Mouse (Mus musculus): Measurements from ENCODE around the gene Ppib. TPM values are rescaled to one million over a fixed set of nuclear protein-coding genes. Genes with fewer than 3 reads are reported as not detected.
A peak's percentile ranks its signal among the peaks of the same experiment; 100 is the strongest.

Ppib gene
- total and polyA plus RNA-seq, 2 experiments from 2014 or later: 223 to 395 TPM

DNA sequence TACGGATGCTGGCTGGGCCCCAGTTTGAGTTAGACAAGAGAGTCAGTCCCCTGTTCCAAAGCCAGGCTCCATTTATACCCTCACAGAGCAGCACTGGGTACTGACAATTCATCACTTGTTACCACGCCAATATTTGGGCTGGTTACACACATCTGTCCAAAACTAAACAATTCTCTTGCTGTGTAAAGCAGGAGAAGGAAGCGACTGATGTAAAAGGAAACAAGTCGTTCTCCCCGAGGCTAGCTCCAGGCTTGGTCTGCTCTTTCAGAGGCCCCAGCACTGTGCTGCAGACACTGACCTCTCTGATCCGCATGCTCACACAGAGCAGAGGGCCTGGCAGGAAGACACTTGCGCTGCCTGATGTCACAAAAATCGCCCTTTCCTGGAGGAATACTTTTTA is 41.6 kb downstream of the Ppib start:
- WGBS: 75% methylated on average over 8 of the region's 8 CpGs
- H3K27ac ChIP-seq: no peak overlapping the region
- TF ChIP-seq CTCF (IDR thresholded peaks at IDR 0.05; ENCODE audit: low read depth): no peak
- no peaks in the 10 kb centered on the region for H3K9me3 ChIP-seq (ENCODE audit: low read length)
- ATAC-seq (peak; percentile 59; the same call in 1 of the 2 replicates), DNase-seq (ENCODE audit: low spot score) (no peak)
- H3K27me3 ChIP-seq (ENCODE audit: insufficient read depth, low read length): no peaks in the 10 kb centered on the region
- peaks cover 57% of the 10 kb centered on the region; the same call in 1 of the 2 replicates for H3K36me3 ChIP-seq (ENCODE audit: insufficient read depth, low read length)
- no peak overlapping the region for H3K4me3 ChIP-seq (ENCODE audit: low read length)
- H3K4me2 ChIP-seq (ENCODE audit: low read depth, low read length): no peak overlapping the region
- no peak overlapping the region for H3K9ac ChIP-seq (replicated peaks; ENCODE audit: low read length)
- no peaks in the 10 kb centered on the region for H3K4me1 ChIP-seq (ENCODE audit: insufficient read depth, low read length)

DNA sequence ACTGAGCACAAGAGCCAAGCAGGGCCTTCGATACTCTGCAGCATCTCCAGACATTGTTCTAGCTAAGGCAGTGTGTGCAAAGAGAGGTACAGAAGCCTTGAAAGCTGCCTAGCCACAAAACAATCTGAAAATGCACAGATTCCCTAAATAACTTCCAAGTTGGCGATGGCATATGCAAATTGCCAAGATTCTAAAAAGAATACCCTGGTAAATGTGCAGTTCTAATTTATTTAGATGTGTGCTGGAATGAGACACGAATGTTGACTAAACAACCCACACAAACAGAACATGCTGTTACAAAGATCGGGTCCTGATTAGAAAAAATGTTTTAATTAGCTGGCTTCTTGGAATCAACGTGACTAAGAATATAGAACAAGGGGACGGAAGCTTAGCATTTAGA is 42.6 kb downstream of the Ppib start:
- no peak overlapping the region for H3K4me2 ChIP-seq (ENCODE audit: low read depth, low read length)
- H3K9ac ChIP-seq (replicated peaks; ENCODE audit: low read length): no peak overlapping the region
- H3K27me3 ChIP-seq (ENCODE audit: insufficient read depth, low read length): no peaks in the 10 kb centered on the region
- 89% methylated on average over 6 of the region's 6 CpGs for WGBS
- ATAC-seq: no peak
- H3K4me3 ChIP-seq (ENCODE audit: low read length): no peak overlapping the region
- H3K4me1 ChIP-seq (ENCODE audit: insufficient read depth, low read length): no peaks in the 10 kb centered on the region
- no peak for TF ChIP-seq CTCF (IDR thresholded peaks at IDR 0.05; ENCODE audit: low read depth)
- no peak overlapping the region for H3K27ac ChIP-seq
- H3K36me3 ChIP-seq (ENCODE audit: insufficient read depth, low read length): peaks cover 55% of the 10 kb centered on the region; the same call in 1 of the 2 replicates
- no peaks in the 10 kb centered on the region for H3K9me3 ChIP-seq (ENCODE audit: low read length)
- no peak for DNase-seq (ENCODE audit: low spot score)

DNA sequence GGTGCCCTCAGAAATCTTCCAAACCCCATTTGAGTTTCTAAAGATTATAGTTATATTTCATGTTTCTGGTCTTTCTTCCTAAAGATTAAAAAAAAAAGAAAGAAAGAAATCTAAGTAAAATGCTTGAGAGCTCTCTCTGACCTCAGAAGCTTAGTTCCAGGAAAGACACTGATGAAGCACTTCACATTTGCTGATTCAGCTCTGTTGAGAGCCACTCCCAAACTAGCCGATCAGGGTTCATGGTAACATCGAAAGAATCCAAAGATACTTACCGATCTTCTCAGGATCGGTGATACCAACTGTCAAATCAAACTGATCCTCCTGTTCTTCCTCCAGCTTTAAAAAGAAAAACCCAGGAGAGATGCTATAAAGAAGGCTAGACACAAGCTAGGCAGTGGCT is 44.6 kb downstream of the Ppib start:
- Histone ChIP-seq H3K36me3 (ENCODE audit: insufficient read depth, low read length) (peaks cover 50% of the 10 kb centered on the region; the same call in 1 of the 2 replicates), H3K27ac (no peak overlapping the region)
- WGBS: 93% methylated on average over 4 of the region's 4 CpGs

GRCm38 (mm10) chr9:66105168-66105567 is 45.1 kb downstream of the Ppib start:
- no peak overlapping the region for H3K4me2 ChIP-seq (ENCODE audit: low read depth, low read length)
- TF ChIP-seq CTCF (IDR thresholded peaks at IDR 0.05; ENCODE audit: low read depth): no peak
- WGBS: 86% methylated on average over 8 of the region's 8 CpGs
- H3K4me1 ChIP-seq (ENCODE audit: insufficient read depth, low read length): no peaks in the 10 kb centered on the region
- no peak overlapping the region for H3K4me3 ChIP-seq (ENCODE audit: low read length)
- no peaks in the 10 kb centered on the region for H3K27me3 ChIP-seq (ENCODE audit: insufficient read depth, low read length)
- DNase-seq (ENCODE audit: low spot score) (no peak), ATAC-seq (no peak)
- peaks cover 46% of the 10 kb centered on the region; the same call in 1 of the 2 replicates for H3K36me3 ChIP-seq (ENCODE audit: insufficient read depth, low read length)
- no peaks in the 10 kb centered on the region for H3K9me3 ChIP-seq (ENCODE audit: low read length)
- H3K27ac ChIP-seq: no peak overlapping the region
- no peak overlapping the region for H3K9ac ChIP-seq (replicated peaks; ENCODE audit: low read length)

More for the DNA sequence above, 44.6 kb downstream of the Ppib start:
- ATAC-seq: no peak
- H3K4me2 ChIP-seq (ENCODE audit: low read depth, low read length): no peak overlapping the region
- DNase-seq (ENCODE audit: low spot score): no peak
- H3K27me3 ChIP-seq (ENCODE audit: insufficient read depth, low read length): no peaks in the 10 kb centered on the region
- no peak overlapping the region for H3K4me3 ChIP-seq (ENCODE audit: low read length)
- no peaks in the 10 kb centered on the region for H3K4me1 ChIP-seq (ENCODE audit: insufficient read depth, low read length)
- no peaks in the 10 kb centered on the region for H3K9me3 ChIP-seq (ENCODE audit: low read length)
- no peak overlapping the region for H3K9ac ChIP-seq (replicated peaks; ENCODE audit: low read length)
- TF ChIP-seq CTCF (IDR thresholded peaks at IDR 0.05; ENCODE audit: low read depth): no peak

DNA sequence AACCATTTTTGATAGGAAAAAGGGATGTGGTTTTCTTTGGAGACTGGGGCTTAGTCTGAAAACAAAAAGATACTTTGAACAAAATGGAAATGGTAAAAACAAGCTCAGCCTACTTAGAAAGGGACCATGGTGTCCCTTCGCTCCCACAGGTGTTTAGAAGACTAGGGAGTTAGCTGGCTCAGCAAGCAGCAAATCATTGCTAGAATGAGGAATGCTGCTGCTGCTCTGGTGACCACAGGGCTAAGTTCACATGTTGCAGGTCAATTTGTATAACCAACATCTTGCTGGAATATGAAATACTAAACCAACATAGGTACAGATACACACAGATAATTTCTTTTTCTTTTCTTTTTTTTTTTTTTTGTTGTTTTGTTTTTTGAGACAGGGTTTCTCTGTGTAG is 49.6 kb downstream of the Ppib start:
- no peaks in the 10 kb centered on the region for H3K27me3 ChIP-seq (ENCODE audit: insufficient read depth, low read length)
- peaks cover 21% of the 10 kb centered on the region; the same call in 1 of the 2 replicates for H3K36me3 ChIP-seq (ENCODE audit: insufficient read depth, low read length)
- H3K9me3 ChIP-seq (ENCODE audit: low read length): no peaks in the 10 kb centered on the region
- no peak for TF ChIP-seq CTCF (IDR thresholded peaks at IDR 0.05; ENCODE audit: low read depth)
- H3K4me3 ChIP-seq (ENCODE audit: low read length): no peak overlapping the region
- DNase-seq (ENCODE audit: low spot score): no peak
- ATAC-seq: no peak
- H3K4me1 ChIP-seq (ENCODE audit: insufficient read depth, low read length): no peaks in the 10 kb centered on the region; the same call in 1 of the 2 replicates
- H3K27ac ChIP-seq: no peak overlapping the region
- no peak overlapping the region for H3K4me2 ChIP-seq (ENCODE audit: low read depth, low read length)
- 91% methylated on average over 1 of the region's 1 CpGs for WGBS
- no peak overlapping the region for H3K9ac ChIP-seq (replicated peaks; ENCODE audit: low read length)

- no peak overlapping the region for H3K9ac ChIP-seq (replicated peaks; ENCODE audit: low read length)
- H3K36me3 ChIP-seq (ENCODE audit: insufficient read depth, low read length): peaks cover 15% of the 10 kb centered on the region; the same call in 1 of the 2 replicates
- no peak overlapping the region for H3K4me2 ChIP-seq (ENCODE audit: low read depth, low read length)
- no peak for TF ChIP-seq CTCF (IDR thresholded peaks at IDR 0.05; ENCODE audit: low read depth)
- no peak for ATAC-seq
- no peak for DNase-seq (ENCODE audit: low spot score)
- H3K27ac ChIP-seq: peak overlapping the region; percentile 58; the same call in 1 of the 2 replicates
- no peak overlapping the region for H3K4me3 ChIP-seq (ENCODE audit: low read length)
- H3K4me1 ChIP-seq (ENCODE audit: insufficient read depth, low read length): no peaks in the 10 kb centered on the region; the same call in 1 of the 2 replicates
- H3K27me3 ChIP-seq (ENCODE audit: insufficient read depth, low read length): no peaks in the 10 kb centered on the region
- WGBS: 56% methylated on average over 8 of the region's 8 CpGs
- H3K9me3 ChIP-seq (ENCODE audit: low read length): no peaks in the 10 kb centered on the region
These were observed 50.1 kb downstream of the Ppib start for GRCm38 (mm10) chr9:66110126-66110525.

DNA sequence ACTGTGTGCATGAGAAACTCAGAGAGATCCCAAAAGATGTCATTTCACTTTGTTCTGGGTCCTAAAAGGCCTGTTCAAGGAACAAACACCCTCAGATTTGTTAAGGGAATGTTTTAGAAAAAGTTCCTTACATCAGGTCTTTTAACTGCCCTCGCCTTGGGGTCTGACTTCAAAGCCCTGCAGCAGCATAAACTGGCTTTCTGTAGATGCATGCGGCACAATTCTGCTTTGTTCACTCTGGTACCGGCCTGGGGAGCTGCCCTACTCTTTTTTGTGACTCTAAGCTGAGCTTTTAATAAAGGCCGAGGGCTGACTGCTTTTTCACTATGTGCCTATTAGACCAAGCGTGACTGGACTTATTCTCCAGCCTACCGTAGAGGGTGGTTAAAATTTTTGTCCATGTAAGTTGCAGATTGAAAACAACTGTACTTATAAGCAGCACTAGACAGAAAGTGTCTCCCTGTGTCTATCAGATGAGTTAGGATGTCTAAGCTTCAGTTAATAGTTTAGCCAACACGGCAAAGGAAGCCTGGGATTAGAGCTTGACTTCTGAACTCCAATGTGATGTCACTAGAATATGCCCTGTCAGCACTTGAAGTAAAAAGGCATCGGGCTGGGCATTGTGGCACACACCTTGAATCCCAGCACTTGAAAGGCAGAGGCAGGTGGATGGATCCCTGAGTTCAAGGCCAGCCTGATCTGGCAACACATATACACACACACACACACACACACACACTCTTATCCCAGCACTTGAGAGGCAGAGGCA is 50.8 kb downstream of the Ppib start:
- ATAC-seq (peak; percentile 43), DNase-seq (ENCODE audit: low spot score) (no peak)
- H3K4me3 ChIP-seq (ENCODE audit: low read length): no peak overlapping the region
- H3K36me3 ChIP-seq (ENCODE audit: insufficient read depth, low read length): peaks cover 9% of the 10 kb centered on the region; the same call in 1 of the 2 replicates
- 31% methylated on average over 8 of the region's 8 CpGs for WGBS
- H3K4me2 ChIP-seq (ENCODE audit: low read depth, low read length): no peak overlapping the region
- no peaks in the 10 kb centered on the region; the same call in 1 of the 2 replicates for H3K4me1 ChIP-seq (ENCODE audit: insufficient read depth, low read length)
- H3K27me3 ChIP-seq (ENCODE audit: insufficient read depth, low read length): no peaks in the 10 kb centered on the region
- H3K9ac ChIP-seq (replicated peaks; ENCODE audit: low read length): no peak overlapping the region
- no peaks in the 10 kb centered on the region for H3K9me3 ChIP-seq (ENCODE audit: low read length)
- TF ChIP-seq CTCF (IDR thresholded peaks at IDR 0.05; ENCODE audit: low read depth): no peak
- H3K27ac ChIP-seq: peak overlapping the region; percentile 58; the same call in 1 of the 2 replicates

Measured in hindbrain, postnatal 0 days (tissue).